Mouse (Mus musculus) heart, embryonic 15.5 days (tissue): ENCODE results near the gene Epor. TPM values are rescaled to one million over a fixed set of nuclear protein-coding genes. Genes with fewer than 3 reads are reported as not detected.

ENCODE experiments used
- ATAC-seq: fragments of 200-750 bp; cut with Nextera tagmentation; replicated peaks from 2 replicates; pipeline ENCODE4 v1.8.0; 2017; ENCODE audit warnings: low read depth, moderate TSS enrichment; ENCODE audit not compliant: insufficient number of reproducible peaks, insufficient read depth, low FRiP score
- H3K27ac ChIP-seq: fragments of 300-500 bp; sonication (generic); 2 replicates; pipeline ENCODE4 v1.5.1; 2015; ENCODE audit warnings: mild to moderate bottlenecking, inconsistent platforms
- H3K27me3 ChIP-seq: fragments of 300-500 bp; sonication (generic); 2 replicates; pipeline ENCODE4 v1.6.1; 2015; ENCODE audit warnings: inconsistent platforms
- H3K36me3 ChIP-seq: fragments of 300-500 bp; sonication (generic); 2 replicates; pipeline ENCODE4 v1.6.1; 2015; ENCODE audit warnings: mild to moderate bottlenecking, inconsistent platforms
- H3K4me1 ChIP-seq: fragments of 300-500 bp; sonication (generic); replicated peaks from 2 replicates; pipeline ENCODE4 v1.6.1; 2015; ENCODE audit warnings: inconsistent platforms
- H3K4me2 ChIP-seq: fragments of 300-500 bp; sonication (generic); 2 replicates; pipeline ENCODE4 v1.6.1; 2015; ENCODE audit warnings: inconsistent platforms, mild to moderate bottlenecking, moderate library complexity
- H3K4me3 ChIP-seq: fragments of 300-500 bp; sonication (generic); 2 replicates; pipeline ENCODE4 v1.5.1; 2015; ENCODE audit warnings: mild to moderate bottlenecking, inconsistent platforms
- H3K9ac ChIP-seq: fragments of 300-500 bp; sonication (generic); 2 replicates; pipeline ENCODE4 v1.6.1; 2015; ENCODE audit warnings: mild to moderate bottlenecking, inconsistent platforms
- H3K9me3 ChIP-seq: fragments of 300-500 bp; sonication (generic); replicated peaks from 2 replicates; pipeline ENCODE4 v1.6.1; 2016; ENCODE audit warnings: inconsistent platforms
- WGBS: fragments of 180-500 bp; shearing (Covaris S2); methylation state at CpG from one replicate; pipeline ENCODE4 v1.1.7; 2015; ENCODE audit warnings: mixed read lengths; 5-methylcytosine and 5-hydroxymethylcytosine counted together
- polyA plus RNA-seq: library from polyadenylated mRNA; unstranded; fragments of >200 nt; fragmentation: Nextera tagmentation; extraction: Ambion mirVana; gene quantifications from 2 replicates; pipeline ENCODE4 v1.2.1, GENCODE M21; 2015

The Epor gene
- polyA plus RNA-seq, 1 experiment from 2014 or later, result 2.9 TPM

DNA sequence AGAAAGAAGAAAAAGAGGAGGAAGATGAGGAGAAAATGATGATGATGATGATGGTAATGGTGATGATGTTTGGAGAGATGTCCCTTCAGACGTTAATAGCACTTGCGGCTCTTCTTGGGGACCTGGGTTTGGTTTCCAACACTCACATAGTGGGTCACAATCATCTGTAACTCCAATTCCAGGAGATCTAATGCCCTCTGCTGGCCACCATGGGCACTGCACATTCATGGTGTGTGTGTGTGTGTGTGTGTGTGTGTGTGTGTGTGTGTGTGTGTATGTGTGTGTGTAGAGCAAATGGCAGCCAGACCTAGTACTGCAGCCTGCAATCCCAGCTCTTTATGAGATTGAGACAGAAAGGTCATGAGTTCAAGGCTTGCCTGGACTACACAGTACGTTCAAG is 11.3 kb downstream of the Epor start:
- Histone ChIP-seq H3K27ac (no peak overlapping the region), H3K36me3 (no peaks in the 10 kb centered on the region), H3K9ac (no peak overlapping the region), H3K4me2 (no peak overlapping the region), H3K9me3 (no peaks in the 10 kb centered on the region), H3K4me1 (peaks cover 9% of the 10 kb centered on the region), H3K27me3 (peaks cover 25% of the 10 kb centered on the region), H3K4me3 (no peak overlapping the region)
- ATAC-seq, result no peak
- 69% methylated on average over 3 of the region's 3 CpGs for WGBS

DNA sequence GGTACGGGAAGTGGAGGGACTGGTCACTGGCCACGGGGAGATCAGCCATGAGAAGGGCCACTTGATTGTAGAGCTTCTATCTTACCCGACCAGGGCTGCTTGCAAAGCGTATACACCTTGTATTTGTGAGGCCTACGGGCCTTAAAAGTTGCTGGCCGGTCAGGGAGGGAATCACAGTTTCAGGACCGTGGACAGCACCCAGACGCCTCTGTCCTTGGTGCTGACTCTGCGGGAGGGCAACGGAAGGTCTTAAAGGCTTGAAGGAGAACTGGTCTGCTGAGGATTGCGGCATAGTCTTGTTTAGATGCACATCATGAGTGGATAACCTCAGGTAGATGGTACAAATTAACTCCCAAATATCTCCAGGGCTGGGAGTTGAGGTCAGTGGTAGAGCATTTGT is 13.0 kb downstream of the Epor start:
- no peak overlapping the region for H3K4me3 ChIP-seq
- peaks cover 36% of the 10 kb centered on the region for H3K27me3 ChIP-seq
- H3K4me2 ChIP-seq, result no peak overlapping the region
- peaks cover 3% of the 10 kb centered on the region for H3K4me1 ChIP-seq
- ATAC-seq, result no peak
- H3K27ac ChIP-seq, result no peak overlapping the region
- H3K36me3 ChIP-seq, result no peaks in the 10 kb centered on the region
- H3K9ac ChIP-seq, result no peak overlapping the region
- no peaks in the 10 kb centered on the region for H3K9me3 ChIP-seq
- WGBS, result 16% methylated on average over 11 of the region's 11 CpGs

DNA sequence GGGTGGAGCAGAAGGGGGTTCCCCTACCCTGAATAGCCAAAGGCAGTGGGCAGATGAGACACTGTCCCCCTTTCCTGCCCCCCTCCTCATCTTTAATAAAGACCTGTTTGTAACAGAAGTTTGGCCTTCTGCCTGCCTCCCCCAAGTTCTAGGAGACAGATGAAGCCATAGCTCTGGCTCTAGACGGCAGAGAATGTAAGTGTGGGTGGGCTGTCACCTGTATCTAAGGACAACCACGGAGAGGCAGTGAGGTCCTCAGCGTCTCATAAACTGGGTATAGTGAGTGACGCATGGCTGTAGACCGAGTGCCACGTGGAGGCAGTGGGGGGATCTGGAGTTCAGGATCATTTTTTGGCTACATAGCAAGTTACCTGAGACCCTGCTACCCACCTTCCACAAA is 14.5 kb downstream of the Epor start:
- ATAC-seq, result no peak
- Histone ChIP-seq H3K4me1 (peaks cover 3% of the 10 kb centered on the region), H3K9me3 (no peaks in the 10 kb centered on the region), H3K27ac (no peak overlapping the region), H3K9ac (no peak overlapping the region), H3K4me2 (no peak overlapping the region), H3K36me3 (no peaks in the 10 kb centered on the region), H3K27me3 (peaks cover 42% of the 10 kb centered on the region), H3K4me3 (no peak overlapping the region)
- 62% methylated on average over 6 of the region's 6 CpGs for WGBS

DNA sequence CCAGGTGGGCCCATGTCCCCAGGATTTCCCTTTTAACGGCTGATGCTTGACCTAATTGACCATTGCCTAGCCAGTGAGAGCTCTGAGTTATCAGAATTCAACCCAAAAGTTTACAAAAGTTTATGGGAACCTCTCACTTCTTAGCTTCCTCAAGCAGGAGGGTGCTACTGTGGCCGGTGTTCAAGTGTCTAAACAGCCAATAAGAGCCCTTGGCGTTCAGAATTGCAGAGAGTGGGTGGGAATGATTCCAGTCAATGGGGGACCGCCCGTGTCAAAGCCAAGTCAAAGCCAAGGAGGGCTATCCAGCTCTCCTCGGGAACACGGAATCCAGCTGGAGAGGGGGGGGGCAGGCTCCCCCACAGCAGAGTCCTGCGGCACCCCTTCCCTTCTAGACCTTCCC is 15.2 kb downstream of the Epor start:
- Histone ChIP-seq H3K36me3 (no peaks in the 10 kb centered on the region), H3K9me3 (no peaks in the 10 kb centered on the region), H3K27me3 (peaks cover 46% of the 10 kb centered on the region), H3K4me3 (no peak overlapping the region), H3K4me2 (no peak overlapping the region), H3K4me1 (peaks cover 3% of the 10 kb centered on the region), H3K27ac (no peak overlapping the region), H3K9ac (no peak overlapping the region)
- WGBS, result 57% methylated on average over 8 of the region's 8 CpGs
- no peak for ATAC-seq

DNA sequence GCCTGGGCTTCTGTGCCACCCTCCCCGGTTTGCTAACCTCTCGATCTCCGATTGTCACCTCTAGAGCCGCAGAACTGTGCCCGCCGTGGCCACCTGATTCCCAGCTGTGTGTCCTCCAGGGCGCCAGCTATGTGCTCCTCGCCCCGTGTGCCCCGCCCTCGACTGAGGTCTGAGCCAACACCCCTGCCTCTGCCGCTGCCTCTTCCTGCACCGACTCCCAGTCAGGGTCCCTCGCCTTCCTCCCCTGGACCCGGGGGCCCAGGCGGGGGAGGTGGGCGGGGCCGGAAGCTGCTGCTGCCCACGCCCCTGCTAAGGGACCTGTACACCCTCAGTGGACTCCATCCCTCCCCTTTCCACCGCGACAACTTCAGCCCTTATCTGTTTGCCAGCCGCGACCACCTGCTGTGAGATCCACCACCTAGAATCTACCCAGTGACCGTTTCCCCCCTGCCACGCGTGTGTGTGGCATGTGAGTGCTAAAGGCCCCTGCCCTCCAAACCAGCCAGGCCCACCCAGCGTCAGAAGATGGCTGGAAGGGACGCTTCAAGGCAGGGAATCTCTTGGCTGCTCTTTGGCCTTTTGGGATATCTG is 15.7 kb downstream of the Epor start:
- ATAC-seq, result no peak
- Histone ChIP-seq H3K9me3 (no peaks in the 10 kb centered on the region), H3K36me3 (no peaks in the 10 kb centered on the region), H3K27me3 (peaks cover 46% of the 10 kb centered on the region), H3K4me3 (no peak overlapping the region), H3K27ac (no peak overlapping the region), H3K4me1 (peaks cover 3% of the 10 kb centered on the region), H3K4me2 (peak overlapping the region; percentile 27; the same call in 1 of the 2 replicates), H3K9ac (no peak overlapping the region)
- WGBS, result 4% methylated on average over 23 of the region's 28 CpGs

DNA sequence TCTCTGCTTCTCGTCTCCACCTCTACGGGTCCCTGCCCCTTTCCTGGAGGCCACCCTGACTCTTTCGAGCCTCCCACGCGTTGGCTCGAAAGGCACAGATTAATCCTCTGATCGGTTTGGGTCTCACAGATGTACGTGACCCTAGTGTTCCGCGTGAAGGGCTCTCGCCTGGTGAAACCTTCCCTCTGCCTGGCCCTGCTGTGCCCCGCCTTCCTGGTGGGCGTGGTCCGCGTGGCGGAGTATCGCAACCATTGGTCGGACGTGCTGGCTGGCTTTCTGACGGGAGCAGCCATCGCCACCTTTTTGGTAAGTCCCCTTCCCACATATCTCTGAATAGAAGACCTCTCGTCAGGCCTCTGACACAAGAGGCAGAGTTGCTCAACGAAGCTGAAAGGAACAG is 19.0 kb downstream of the Epor start:
- peaks cover 43% of the 10 kb centered on the region for H3K27me3 ChIP-seq
- peaks cover 3% of the 10 kb centered on the region for H3K4me1 ChIP-seq
- no peak overlapping the region for H3K9ac ChIP-seq
- ATAC-seq, result no peak
- no peak overlapping the region for H3K4me2 ChIP-seq
- no peaks in the 10 kb centered on the region for H3K9me3 ChIP-seq
- no peaks in the 10 kb centered on the region for H3K36me3 ChIP-seq
- no peak overlapping the region for H3K4me3 ChIP-seq
- no peak overlapping the region for H3K27ac ChIP-seq
- WGBS, result 19% methylated on average over 23 of the region's 23 CpGs

DNA sequence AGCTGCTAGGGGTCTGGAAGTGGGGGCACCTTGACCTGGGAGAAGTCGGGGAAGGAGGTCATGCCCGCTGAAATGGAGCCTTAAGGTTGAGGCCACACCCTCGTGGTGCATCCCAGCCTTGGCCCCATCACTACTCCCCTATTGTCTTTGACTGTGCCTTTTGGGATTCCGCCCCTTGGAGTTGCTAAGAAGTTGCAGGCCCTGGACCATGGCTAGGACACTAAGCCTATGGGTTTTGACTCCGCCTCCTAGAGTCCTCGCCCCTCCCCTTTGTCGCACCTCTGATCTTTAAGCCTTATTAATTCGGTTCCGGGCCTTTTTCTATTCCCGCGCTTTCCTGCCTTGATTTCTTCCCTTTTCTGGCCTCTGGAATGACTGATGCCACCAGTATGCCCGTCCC is 19.7 kb downstream of the Epor start:
- no peak overlapping the region for H3K4me2 ChIP-seq
- no peak for ATAC-seq

DNA sequence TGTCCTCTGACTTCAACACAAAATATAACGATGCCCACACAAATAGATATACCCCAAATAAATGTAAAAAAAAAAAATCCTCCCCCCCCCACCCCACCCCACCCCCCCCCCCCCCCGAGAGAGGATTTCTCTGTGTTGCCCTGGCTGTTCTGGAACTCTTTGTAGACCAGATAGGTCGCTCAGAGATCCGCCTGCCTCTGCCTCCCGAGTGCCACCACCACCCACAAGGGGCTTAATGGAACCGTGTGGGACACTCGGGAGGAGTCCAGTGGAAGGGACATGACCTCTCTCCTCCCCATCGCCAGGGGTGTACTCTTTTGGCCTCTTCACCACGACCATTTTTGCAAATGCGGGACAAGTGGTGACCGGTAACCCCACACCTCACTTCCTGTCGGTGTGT is 20.3 kb downstream of the Epor start:
- Histone ChIP-seq H3K4me3 (no peak overlapping the region), H3K27ac (no peak overlapping the region), H3K4me2 (no peak overlapping the region), H3K9me3 (no peaks in the 10 kb centered on the region), H3K36me3 (no peaks in the 10 kb centered on the region), H3K9ac (no peak overlapping the region), H3K27me3 (peaks cover 30% of the 10 kb centered on the region), H3K4me1 (peaks cover 3% of the 10 kb centered on the region)
- WGBS, result 59% methylated on average over 12 of the region's 12 CpGs
- no peak for ATAC-seq

More for the DNA sequence above, 19.7 kb downstream of the Epor start:
- no peak overlapping the region for H3K27ac ChIP-seq
- H3K36me3 ChIP-seq, result no peaks in the 10 kb centered on the region
- H3K4me3 ChIP-seq, result no peak overlapping the region
- no peaks in the 10 kb centered on the region for H3K9me3 ChIP-seq
- no peak overlapping the region for H3K9ac ChIP-seq
- WGBS, result 40% methylated on average over 12 of the region's 12 CpGs
- peaks cover 3% of the 10 kb centered on the region for H3K4me1 ChIP-seq
- H3K27me3 ChIP-seq, result peaks cover 36% of the 10 kb centered on the region

DNA sequence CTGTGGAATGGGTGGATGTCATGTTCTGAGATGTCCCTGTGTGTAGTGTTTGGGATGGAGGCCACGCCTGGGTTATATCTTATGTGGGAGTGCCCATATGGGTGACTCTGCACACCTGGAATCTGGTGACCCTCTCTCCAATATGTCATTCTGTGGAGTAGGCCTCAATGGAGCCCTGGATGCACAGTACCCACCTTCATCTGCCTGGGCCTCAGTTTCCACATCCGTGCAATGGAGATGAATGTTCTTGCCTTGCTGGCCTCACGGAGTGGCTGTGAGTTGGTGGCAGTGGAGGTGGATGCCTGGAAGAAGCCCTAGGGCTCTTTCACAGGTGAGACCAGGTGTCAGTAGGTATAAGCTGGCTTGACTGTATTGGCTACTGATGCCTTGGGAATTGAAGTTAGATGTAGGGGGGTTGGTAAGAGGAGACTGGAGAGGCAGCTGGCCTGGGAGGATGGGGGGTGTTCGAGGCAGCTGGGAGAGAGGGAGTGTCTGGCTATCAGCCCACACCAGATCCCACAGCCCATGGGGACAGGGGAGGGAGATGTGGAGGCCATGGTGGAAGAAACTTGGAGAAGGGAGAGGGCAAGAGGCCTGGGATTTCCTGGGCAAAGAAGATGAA is 25.0 kb downstream of the Epor start:
- no peaks in the 10 kb centered on the region for H3K9me3 ChIP-seq
- no peak overlapping the region for H3K4me2 ChIP-seq
- no peak overlapping the region for H3K9ac ChIP-seq
- peaks cover 9% of the 10 kb centered on the region for H3K4me1 ChIP-seq
- H3K27ac ChIP-seq, result no peak overlapping the region
- ATAC-seq, result no peak
- 78% methylated on average over 4 of the region's 4 CpGs for WGBS
- H3K36me3 ChIP-seq, result no peaks in the 10 kb centered on the region
- no peak overlapping the region for H3K4me3 ChIP-seq
- H3K27me3 ChIP-seq, result peaks cover under 1% of the 10 kb centered on the region

DNA sequence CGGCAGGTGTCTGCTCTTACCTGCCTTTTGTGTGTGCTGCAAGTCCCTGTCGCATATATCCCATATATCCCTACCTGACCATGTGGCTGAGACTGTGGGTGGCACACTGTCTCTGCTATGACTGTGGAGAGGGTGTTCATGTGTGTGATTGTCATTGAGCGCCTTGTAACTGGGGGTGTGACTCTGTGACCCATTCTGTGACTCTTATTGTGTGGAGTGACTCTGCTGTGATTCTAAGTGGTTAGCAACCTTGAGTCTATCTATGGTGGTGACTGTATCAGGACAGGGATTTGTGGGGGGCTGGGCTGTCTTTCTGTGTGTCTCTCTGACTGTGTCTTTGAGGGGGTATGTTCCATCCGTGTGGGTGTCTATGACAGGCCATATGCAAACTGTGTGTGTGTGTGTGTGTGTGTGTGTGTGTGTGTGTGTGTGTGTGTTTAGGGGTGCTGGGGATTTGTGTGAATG is 25.6 kb downstream of the Epor start:
- Histone ChIP-seq H3K9me3 (no peaks in the 10 kb centered on the region), H3K4me3 (peak overlapping the region; percentile 60; the same call in 1 of the 2 replicates), H3K4me2 (peak overlapping the region; percentile 90), H3K9ac (no peak overlapping the region), H3K4me1 (peaks cover 9% of the 10 kb centered on the region), H3K27ac (no peak overlapping the region), H3K36me3 (no peaks in the 10 kb centered on the region), H3K27me3 (no peaks in the 10 kb centered on the region)
- WGBS, result 75% methylated on average over 4 of the region's 4 CpGs
- no peak for ATAC-seq

DNA sequence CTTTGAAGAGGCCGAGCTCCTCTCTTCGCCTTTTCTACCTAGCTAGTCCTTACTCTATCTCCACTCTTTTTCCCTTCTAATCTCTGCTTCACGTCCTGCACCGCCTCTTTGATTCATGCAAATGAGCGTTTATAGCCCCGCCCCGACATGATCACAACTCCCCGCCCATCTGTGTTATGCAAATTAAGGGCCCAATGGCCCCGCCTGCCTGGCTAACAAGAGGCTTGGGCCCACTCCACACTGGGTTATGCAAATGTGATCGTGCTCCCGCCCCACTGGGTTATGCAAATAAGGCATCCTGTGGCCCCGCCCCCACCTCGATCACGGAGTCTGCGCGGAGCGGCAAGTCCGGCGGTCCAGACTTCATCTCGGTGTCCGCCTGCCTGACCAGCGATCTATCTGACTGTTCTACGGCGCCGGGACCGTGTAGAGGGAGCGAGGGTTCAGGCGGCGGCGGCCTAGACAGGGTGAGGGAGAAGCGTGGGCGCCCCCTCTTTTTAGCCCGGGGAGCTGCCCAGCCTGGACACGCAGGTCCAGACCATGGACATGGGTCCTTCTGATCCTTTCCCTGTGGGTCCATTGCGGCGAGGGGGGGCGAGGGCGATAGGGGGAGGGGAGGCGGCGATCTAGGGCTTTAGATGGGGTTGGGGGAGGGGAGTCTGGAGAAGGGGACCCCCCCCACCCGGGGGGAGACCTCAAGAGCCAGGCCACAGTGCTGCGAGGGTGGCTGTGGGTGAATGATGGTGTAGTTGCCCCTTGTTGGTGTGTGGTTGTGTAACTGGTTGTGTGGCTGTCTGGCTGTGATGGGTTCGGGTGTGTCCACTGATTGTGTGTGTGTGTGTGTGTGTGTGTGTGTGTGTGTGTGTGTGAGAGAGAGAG is 26.4 kb downstream of the Epor start, which contains the start of gene Plppr2:
TSS of gene Plppr2 (plus strand) at position 342 of the 879 bp plus-strand sequence.
- peak within 1 kb of the TSS; percentile 28; the same call in 1 of the 2 replicates for H3K27ac ChIP-seq
- H3K4me2 ChIP-seq, result peak within 1 kb of the TSS; percentile 90
- ATAC-seq, result peak; percentile 96
- WGBS, result 3% methylated on average over 41 of the region's 43 CpGs
- H3K9me3 ChIP-seq, result no peaks in the 10 kb centered on the region
- H3K4me3 ChIP-seq, result peak within 1 kb of the TSS; percentile 60
- no peaks in the 10 kb centered on the region for H3K27me3 ChIP-seq
- H3K4me1 ChIP-seq, result peaks cover 9% of the 10 kb centered on the region
- H3K36me3 ChIP-seq, result no peaks in the 10 kb centered on the region
- peak within 1 kb of the TSS; percentile 59 for H3K9ac ChIP-seq
